Mouse (Mus musculus): ENCODE data around the gene Matn3. TPM values are rescaled to one million over a fixed set of nuclear protein-coding genes. Genes with fewer than 3 reads are reported as not detected.

Matn3 gene
- total and polyA plus RNA-seq, 2 experiments = not detected

GRCm38 (mm10) chr12:8940011-8941005 lies 7.4 kb upstream of the Matn3 start:
- no peak for DNase-seq (ENCODE audit: extremely low read depth, low read depth, low spot score)
- no peak for TF ChIP-seq POLR2A (IDR thresholded peaks at IDR 0.05; ENCODE audit: extremely low read depth, insufficient read depth, low read length)
- no peak for TF ChIP-seq CTCF (IDR thresholded peaks at IDR 0.05; ENCODE audit: low read depth, low read length)
- no peak overlapping the region for H3K9ac ChIP-seq (ENCODE audit: low read depth, low read length)
- H3K4me3 ChIP-seq (ENCODE audit: insufficient read depth, low read depth, low read length) = no peak overlapping the region
- H3K4me1 ChIP-seq (ENCODE audit: control insufficient read depth, insufficient read depth, low read length) = no peaks in the 10 kb centered on the region
- no peaks in the 10 kb centered on the region for H3K79me2 ChIP-seq (ENCODE audit: control insufficient read depth, insufficient read depth, low read length)
- H3K27me3 ChIP-seq (ENCODE audit: control insufficient read depth, insufficient read depth, low read length) = no peaks in the 10 kb centered on the region
- H3K27ac ChIP-seq (replicated peaks; ENCODE audit: insufficient read depth, low read depth, low read length) = no peak overlapping the region
- H3K36me3 ChIP-seq (ENCODE audit: control insufficient read depth, insufficient read depth, low read length) = peaks cover 35% of the 10 kb centered on the region
- 75% methylated on average over 12 of the region's 12 CpGs for WGBS

- H3K79me2 ChIP-seq (ENCODE audit: control insufficient read depth, insufficient read depth, low read length) = no peaks in the 10 kb centered on the region
- TF ChIP-seq CTCF (IDR thresholded peaks at IDR 0.05; ENCODE audit: low read depth, low read length) = no peak
- TF ChIP-seq POLR2A (IDR thresholded peaks at IDR 0.05; ENCODE audit: extremely low read depth, insufficient read depth, low read length) = no peak
- H3K36me3 ChIP-seq (ENCODE audit: control insufficient read depth, insufficient read depth, low read length) = peaks cover 27% of the 10 kb centered on the region
- H3K4me1 ChIP-seq (ENCODE audit: control insufficient read depth, insufficient read depth, low read length) = no peaks in the 10 kb centered on the region
- H3K27ac ChIP-seq (replicated peaks; ENCODE audit: insufficient read depth, low read depth, low read length) = no peak overlapping the region
- WGBS = 67% methylated on average over 4 of the region's 4 CpGs
- no peak for DNase-seq (ENCODE audit: extremely low read depth, low read depth, low spot score)
- H3K4me3 ChIP-seq (ENCODE audit: insufficient read depth, low read depth, low read length) = no peak overlapping the region
- no peaks in the 10 kb centered on the region for H3K27me3 ChIP-seq (ENCODE audit: control insufficient read depth, insufficient read depth, low read length)
- no peak overlapping the region for H3K9ac ChIP-seq (ENCODE audit: low read depth, low read length)
Measured at GRCm38 (mm10) chr12:8941131-8941615, 6.6 kb upstream of the Matn3 start.

GRCm38 (mm10) chr12:8941699-8942392 lies 5.9 kb upstream of the Matn3 start:
- Histone ChIP-seq H3K4me1 (ENCODE audit: control insufficient read depth, insufficient read depth, low read length) (no peaks in the 10 kb centered on the region), H3K27me3 (ENCODE audit: control insufficient read depth, insufficient read depth, low read length) (no peaks in the 10 kb centered on the region), H3K4me3 (ENCODE audit: insufficient read depth, low read depth, low read length) (no peak overlapping the region), H3K36me3 (ENCODE audit: control insufficient read depth, insufficient read depth, low read length) (peaks cover 21% of the 10 kb centered on the region), H3K9ac (ENCODE audit: low read depth, low read length) (no peak overlapping the region), H3K27ac (replicated peaks; ENCODE audit: insufficient read depth, low read depth, low read length) (no peak overlapping the region), H3K79me2 (ENCODE audit: control insufficient read depth, insufficient read depth, low read length) (no peaks in the 10 kb centered on the region)
- DNase-seq (ENCODE audit: extremely low read depth, low read depth, low spot score) = no peak
- WGBS = 47% methylated on average over 4 of the region's 4 CpGs
- TF ChIP-seq POLR2A (IDR thresholded peaks at IDR 0.05; ENCODE audit: extremely low read depth, insufficient read depth, low read length) (no peak), CTCF (IDR thresholded peaks at IDR 0.05; ENCODE audit: low read depth, low read length) (no peak)

GRCm38 (mm10) chr12:8947163-8947562 lies 566 bp upstream of the Matn3 start:
- no peak overlapping the region for H3K4me3 ChIP-seq (ENCODE audit: insufficient read depth, low read depth, low read length)
- H3K9ac ChIP-seq (ENCODE audit: low read depth, low read length) = no peak overlapping the region

GRCm38 (mm10) chr12:8953136-8953535 lies 5.4 kb downstream of the Matn3 start:
- H3K4me1 ChIP-seq (ENCODE audit: control insufficient read depth, insufficient read depth, low read length) = no peaks in the 10 kb centered on the region
- TF ChIP-seq CTCF (IDR thresholded peaks at IDR 0.05; ENCODE audit: low read depth, low read length) (no peak), POLR2A (IDR thresholded peaks at IDR 0.05; ENCODE audit: extremely low read depth, insufficient read depth, low read length) (no peak)
- H3K36me3 ChIP-seq (ENCODE audit: control insufficient read depth, insufficient read depth, low read length) = no peaks in the 10 kb centered on the region
- no peak overlapping the region for H3K27ac ChIP-seq (replicated peaks; ENCODE audit: insufficient read depth, low read depth, low read length)
- peaks cover 3% of the 10 kb centered on the region for H3K27me3 ChIP-seq (ENCODE audit: control insufficient read depth, insufficient read depth, low read length)
- 92% methylated on average over 10 of the region's 10 CpGs for WGBS
- no peaks in the 10 kb centered on the region for H3K79me2 ChIP-seq (ENCODE audit: control insufficient read depth, insufficient read depth, low read length)
- DNase-seq (ENCODE audit: extremely low read depth, low read depth, low spot score) = no peak
- no peak overlapping the region for H3K4me3 ChIP-seq (ENCODE audit: insufficient read depth, low read depth, low read length)
- no peak overlapping the region for H3K9ac ChIP-seq (ENCODE audit: low read depth, low read length)

More at GRCm38 (mm10) chr12:8947163-8947562, 566 bp upstream of the Matn3 start:
- Histone ChIP-seq H3K27ac (replicated peaks; ENCODE audit: insufficient read depth, low read depth, low read length) (no peak overlapping the region), H3K79me2 (ENCODE audit: control insufficient read depth, insufficient read depth, low read length) (no peaks in the 10 kb centered on the region), H3K36me3 (ENCODE audit: control insufficient read depth, insufficient read depth, low read length) (no peaks in the 10 kb centered on the region), H3K27me3 (ENCODE audit: control insufficient read depth, insufficient read depth, low read length) (peaks cover 7% of the 10 kb centered on the region), H3K4me1 (ENCODE audit: control insufficient read depth, insufficient read depth, low read length) (peaks cover 5% of the 10 kb centered on the region)
- TF ChIP-seq CTCF (IDR thresholded peaks at IDR 0.05; ENCODE audit: low read depth, low read length) = no peak
- TF ChIP-seq POLR2A (IDR thresholded peaks at IDR 0.05; ENCODE audit: extremely low read depth, insufficient read depth, low read length) = no peak
- no peak for DNase-seq (ENCODE audit: extremely low read depth, low read depth, low spot score)
- WGBS = 58% methylated on average over 9 of the region's 9 CpGs

Measured in liver, adult 2 months (tissue).